Mouse (Mus musculus): Measurements from ENCODE around the gene Gm16181. TPM values are rescaled to one million over a fixed set of nuclear protein-coding genes. Genes with fewer than 3 reads are reported as not detected.

The Gm16181 gene
- polyA plus RNA-seq, 1 experiment, result not detected

- no peak within 1 kb of the TSS for H3K4me3 ChIP-seq (ENCODE audit: insufficient read depth, poor library complexity, severe bottlenecking)
- H3K79me2 ChIP-seq (ENCODE audit: control insufficient read depth, insufficient read depth), result no peaks in the 10 kb centered on the region
- H3K27me3 ChIP-seq (ENCODE audit: control insufficient read depth, insufficient read depth, insufficient read length), result no peaks in the 10 kb centered on the region
- H3ac ChIP-seq (ENCODE audit: control insufficient read depth, insufficient read length, low read depth), result no peak within 1 kb of the TSS
- H3K36me3 ChIP-seq (ENCODE audit: control insufficient read depth, insufficient read depth), result no peaks in the 10 kb centered on the region
- TF ChIP-seq CTCF (IDR thresholded peaks at IDR 0.05; ENCODE audit: control insufficient read depth, insufficient read depth, insufficient read length) (no peak), MAX (IDR thresholded peaks at IDR 0.05) (no peak), FOSL1 (IDR thresholded peaks at IDR 0.05; ENCODE audit: insufficient read depth, low read length, poor library complexity, severe bottlenecking) (no peak), MYOG (IDR thresholded peaks at IDR 0.05; ENCODE audit: control insufficient read depth, extremely low read depth, insufficient read length) (no peak), CEBPB (IDR thresholded peaks at IDR 0.05; ENCODE audit: low read depth) (no peak), MYOD1 (IDR thresholded peaks at IDR 0.05; ENCODE audit: control insufficient read depth, insufficient read length, low read depth) (no peak), USF1 (IDR thresholded peaks at IDR 0.05; ENCODE audit: low read depth) (no peak)
- H3K79me3 ChIP-seq (ENCODE audit: low read depth), result no peaks in the 10 kb centered on the region
These were observed 26.5 kb upstream of the Gm16181 start, which contains the start of gene Ltb for GRCm38 (mm10) chr17:35193881-35194843. Gene Ltb, plus strand, starts transcription at chr17:35194439.

- no peaks in the 10 kb centered on the region for H3K27me3 ChIP-seq (ENCODE audit: control insufficient read depth, insufficient read depth, insufficient read length)
- no peaks in the 10 kb centered on the region for H3K79me2 ChIP-seq (ENCODE audit: control insufficient read depth, insufficient read depth)
- no peak overlapping the region for H3ac ChIP-seq (ENCODE audit: control insufficient read depth, insufficient read length, low read depth)
- no peak for TF ChIP-seq CEBPB (IDR thresholded peaks at IDR 0.05; ENCODE audit: low read depth)
- no peak for TF ChIP-seq MYOG (IDR thresholded peaks at IDR 0.05; ENCODE audit: control insufficient read depth, extremely low read depth, insufficient read length)
- TF ChIP-seq MAX (IDR thresholded peaks at IDR 0.05), result no peak
- no peak overlapping the region for H3K4me3 ChIP-seq (ENCODE audit: insufficient read depth, poor library complexity, severe bottlenecking)
- H3K36me3 ChIP-seq (ENCODE audit: control insufficient read depth, insufficient read depth), result no peaks in the 10 kb centered on the region
- no peaks in the 10 kb centered on the region for H3K79me3 ChIP-seq (ENCODE audit: low read depth)
These were observed 25.6 kb upstream of the Gm16181 start for GRCm38 (mm10) chr17:35194844-35195630.

GRCm38 (mm10) chr17:35195631-35196320 is 24.9 kb upstream of the Gm16181 start:
- peak overlapping the region; percentile 51 for H3ac ChIP-seq (ENCODE audit: control insufficient read depth, insufficient read length, low read depth)

GRCm38 (mm10) chr17:35196321-35196641 is 24.4 kb upstream of the Gm16181 start:
- Histone ChIP-seq H3K36me3 (ENCODE audit: control insufficient read depth, insufficient read depth) (no peaks in the 10 kb centered on the region), H3K79me3 (ENCODE audit: low read depth) (no peaks in the 10 kb centered on the region), H3ac (ENCODE audit: control insufficient read depth, insufficient read length, low read depth) (no peak overlapping the region), H3K79me2 (ENCODE audit: control insufficient read depth, insufficient read depth) (no peaks in the 10 kb centered on the region), H3K27me3 (ENCODE audit: control insufficient read depth, insufficient read depth, insufficient read length) (no peaks in the 10 kb centered on the region), H3K4me3 (ENCODE audit: insufficient read depth, poor library complexity, severe bottlenecking) (no peak overlapping the region)
- TF ChIP-seq MYOD1 (IDR thresholded peaks at IDR 0.05; ENCODE audit: control insufficient read depth, insufficient read length, low read depth) (peak; percentile 39), USF1 (IDR thresholded peaks at IDR 0.05; ENCODE audit: low read depth) (no peak)

More at GRCm38 (mm10) chr17:35195631-35196320, 24.9 kb upstream of the Gm16181 start:
- no peaks in the 10 kb centered on the region for H3K79me2 ChIP-seq (ENCODE audit: control insufficient read depth, insufficient read depth)
- H3K27me3 ChIP-seq (ENCODE audit: control insufficient read depth, insufficient read depth, insufficient read length), result no peaks in the 10 kb centered on the region
- TF ChIP-seq CEBPB (IDR thresholded peaks at IDR 0.05; ENCODE audit: low read depth) (no peak), CTCF (IDR thresholded peaks at IDR 0.05; ENCODE audit: control insufficient read depth, insufficient read depth, insufficient read length) (peak; percentile 99), MYOD1 (IDR thresholded peaks at IDR 0.05; ENCODE audit: control insufficient read depth, insufficient read length, low read depth) (no peak)
- no peaks in the 10 kb centered on the region for H3K36me3 ChIP-seq (ENCODE audit: control insufficient read depth, insufficient read depth)
- no peak overlapping the region for H3K4me3 ChIP-seq (ENCODE audit: insufficient read depth, poor library complexity, severe bottlenecking)
- H3K79me3 ChIP-seq (ENCODE audit: low read depth), result no peaks in the 10 kb centered on the region

- no peaks in the 10 kb centered on the region for H3K36me3 ChIP-seq (ENCODE audit: control insufficient read depth, insufficient read depth)
- TF ChIP-seq MYOG (IDR thresholded peaks at IDR 0.05; ENCODE audit: control insufficient read depth, extremely low read depth, insufficient read length) (no peak), USF1 (IDR thresholded peaks at IDR 0.05; ENCODE audit: low read depth) (no peak), MAX (IDR thresholded peaks at IDR 0.05) (no peak), MYOD1 (IDR thresholded peaks at IDR 0.05; ENCODE audit: control insufficient read depth, insufficient read length, low read depth) (no peak), CTCF (IDR thresholded peaks at IDR 0.05; ENCODE audit: control insufficient read depth, insufficient read depth, insufficient read length) (no peak), CEBPB (IDR thresholded peaks at IDR 0.05; ENCODE audit: low read depth) (no peak), FOSL1 (IDR thresholded peaks at IDR 0.05; ENCODE audit: insufficient read depth, low read length, poor library complexity, severe bottlenecking) (no peak)
- H3K79me3 ChIP-seq (ENCODE audit: low read depth), result no peaks in the 10 kb centered on the region
- H3ac ChIP-seq (ENCODE audit: control insufficient read depth, insufficient read length, low read depth), result no peak overlapping the region
- no peak overlapping the region for H3K4me3 ChIP-seq (ENCODE audit: insufficient read depth, poor library complexity, severe bottlenecking)
- no peaks in the 10 kb centered on the region for H3K79me2 ChIP-seq (ENCODE audit: control insufficient read depth, insufficient read depth)
- no peaks in the 10 kb centered on the region for H3K27me3 ChIP-seq (ENCODE audit: control insufficient read depth, insufficient read depth, insufficient read length)
These were observed 23.5 kb upstream of the Gm16181 start for GRCm38 (mm10) chr17:35197126-35197525.

Measured in C2C12 (cell line).